Mouse (Mus musculus) forebrain, embryonic 14.5 days (tissue): ENCODE measurements around the gene 2700097O09Rik. TPM values are rescaled to one million over a fixed set of nuclear protein-coding genes. Genes with fewer than 3 reads are reported as not detected.

ENCODE experiments used
- ATAC-seq: fragments of 200-750 bp; cut with Nextera tagmentation; 2 replicates; pipeline ENCODE4 v1.8.0; 2017; ENCODE audit warnings: mild to moderate bottlenecking, moderate library complexity
- DNase-seq: peaks from one replicate; pipeline ENCODE4 v3.0.0-alpha.2; 2015; ENCODE audit warnings: low spot score
- H3K27ac ChIP-seq: fragments of 300-500 bp; sonication (generic); 2 replicates; pipeline ENCODE4 v1.5.1; 2014; ENCODE audit warnings: low read depth, mild to moderate bottlenecking, control low read depth, low read length, moderate library complexity
- H3K27me3 ChIP-seq: fragments of 300-500 bp; sonication (generic); replicated peaks from 2 replicates; pipeline ENCODE4 v1.6.1; 2014; ENCODE audit warnings: low read length, control low read depth, mixed read lengths; ENCODE audit not compliant: control insufficient read depth, insufficient read depth
- H3K36me3 ChIP-seq: fragments of 300-500 bp; sonication (generic); 2 replicates; pipeline ENCODE4 v1.6.1; 2014; ENCODE audit warnings: low read length, control low read depth; ENCODE audit not compliant: control insufficient read depth, insufficient read depth
- H3K4me1 ChIP-seq: fragments of 300-500 bp; sonication (generic); 2 replicates; pipeline ENCODE4 v1.6.1; 2014; ENCODE audit warnings: antibody characterized with exemption, low read length, control low read depth; ENCODE audit not compliant: control insufficient read depth, insufficient read depth
- H3K4me2 ChIP-seq: fragments of 300-500 bp; sonication (generic); 2 replicates; pipeline ENCODE4 v1.6.1; 2014; ENCODE audit warnings: mild to moderate bottlenecking, control low read depth, low read length
- H3K4me3 ChIP-seq: fragments of 300-500 bp; sonication (generic); 2 replicates; pipeline ENCODE4 v1.5.1; 2014; ENCODE audit warnings: low read depth, low read length, control low read depth
- H3K9ac ChIP-seq: fragments of 300-500 bp; sonication (generic); 2 replicates; pipeline ENCODE4 v1.6.1; 2014; ENCODE audit warnings: mild to moderate bottlenecking, low read length, control low read depth, moderate library complexity
- H3K9me3 ChIP-seq: fragments of 300-500 bp; sonication (generic); replicated peaks from 2 replicates; pipeline ENCODE4 v1.6.1; 2016; ENCODE audit warnings: low read length, control low read depth, mixed read lengths; ENCODE audit not compliant: control insufficient read depth
- WGBS: fragments of 180-500 bp; shearing (Covaris S2); extraction: QIAGEN DNeasy Blood & Tissue Kit; methylation state at CpG from one replicate; pipeline ENCODE4 v1.1.7; 2014; 5-methylcytosine and 5-hydroxymethylcytosine counted together
- polyA plus RNA-seq: library from polyadenylated mRNA; unstranded; fragments of >200 nt; fragmentation: Nextera tagmentation; extraction: Ambion mirVana; gene quantifications from 2 replicates; pipeline ENCODE4 v1.2.1, GENCODE M21; 2014

2700097O09Rik gene
- polyA plus RNA-seq, 1 experiment from 2014 or later: 36.0 TPM

DNA sequence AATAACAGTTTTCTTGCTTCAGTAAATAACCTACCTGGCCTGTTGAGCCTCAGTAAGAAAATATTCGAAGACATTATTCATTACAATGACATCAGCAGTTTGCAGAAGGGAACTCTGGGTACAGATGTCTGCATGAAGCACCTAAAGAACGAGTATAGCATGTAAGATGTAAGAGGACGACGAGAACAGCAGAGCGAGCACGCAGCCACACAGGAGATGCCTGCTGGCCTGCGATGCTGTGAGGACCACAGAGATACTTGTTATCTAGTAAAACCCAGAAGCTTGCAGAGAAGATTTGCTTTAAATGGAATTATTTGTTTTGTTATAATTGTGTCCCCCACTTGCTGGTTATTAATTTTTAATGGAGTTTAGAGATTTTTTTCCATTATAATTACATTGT is 26.6 kb downstream of the 2700097O09Rik start:
- Histone ChIP-seq H3K36me3 (peaks cover 13% of the 10 kb centered on the region), H3K9ac (no peak overlapping the region), H3K4me3 (no peak overlapping the region), H3K27me3 (no peaks in the 10 kb centered on the region), H3K4me2 (no peak overlapping the region), H3K4me1 (no peaks in the 10 kb centered on the region), H3K27ac (no peak overlapping the region), H3K9me3 (no peaks in the 10 kb centered on the region)
- DNase-seq (no peak), ATAC-seq (no peak)
- WGBS: 94% methylated on average over 7 of the region's 7 CpGs

DNA sequence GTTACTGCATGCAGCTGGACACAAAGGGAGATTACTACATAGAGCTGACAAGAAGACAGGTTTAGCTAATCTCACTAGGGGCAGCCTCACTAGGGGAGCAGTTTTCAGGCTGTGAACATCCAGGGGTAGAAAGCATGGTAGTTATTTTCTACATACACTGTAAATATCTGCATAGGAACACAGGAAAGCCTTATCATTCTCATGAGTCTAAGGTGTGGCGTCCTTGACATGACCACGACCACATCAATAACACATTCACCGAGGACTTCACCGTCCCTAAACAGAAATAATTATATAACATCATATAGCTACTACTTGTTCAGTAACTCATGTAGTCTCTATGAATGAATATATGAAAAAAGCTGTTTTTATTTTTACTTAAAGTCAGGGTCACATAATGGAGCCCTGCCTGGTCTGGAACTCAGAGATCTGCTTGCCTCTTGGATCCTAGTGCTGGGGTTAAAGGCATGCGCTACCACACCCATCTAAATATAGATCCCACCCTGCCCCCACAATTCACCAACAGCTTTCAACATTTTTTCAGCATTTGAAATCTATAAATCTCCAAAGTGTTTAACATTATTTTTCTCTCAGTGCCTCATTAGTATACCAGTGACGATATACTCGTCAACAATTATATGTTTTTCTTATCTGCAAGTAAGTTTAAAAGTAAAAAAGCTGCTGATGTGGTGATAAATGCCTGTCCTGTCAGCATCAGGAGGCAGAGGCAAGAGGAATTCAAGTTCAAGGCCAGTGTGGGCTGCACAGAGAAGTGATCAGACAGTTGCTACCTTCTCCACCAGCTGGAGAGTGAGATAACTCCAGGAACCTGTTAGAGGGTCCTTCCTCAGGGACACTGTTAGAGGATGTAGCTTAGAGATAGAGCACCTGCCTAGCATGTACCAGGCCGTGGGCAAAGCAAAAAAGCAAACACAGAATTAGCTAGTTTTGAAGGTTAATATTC is 28.4 kb downstream of the 2700097O09Rik start:
- Histone ChIP-seq H3K9ac (no peak overlapping the region), H3K4me2 (no peak overlapping the region), H3K9me3 (no peaks in the 10 kb centered on the region), H3K36me3 (peaks cover 15% of the 10 kb centered on the region), H3K27me3 (no peaks in the 10 kb centered on the region), H3K27ac (no peak overlapping the region), H3K4me1 (no peaks in the 10 kb centered on the region), H3K4me3 (no peak overlapping the region)
- ATAC-seq (no peak), DNase-seq (no peak)
- 95% methylated on average over 8 of the region's 8 CpGs for WGBS

DNA sequence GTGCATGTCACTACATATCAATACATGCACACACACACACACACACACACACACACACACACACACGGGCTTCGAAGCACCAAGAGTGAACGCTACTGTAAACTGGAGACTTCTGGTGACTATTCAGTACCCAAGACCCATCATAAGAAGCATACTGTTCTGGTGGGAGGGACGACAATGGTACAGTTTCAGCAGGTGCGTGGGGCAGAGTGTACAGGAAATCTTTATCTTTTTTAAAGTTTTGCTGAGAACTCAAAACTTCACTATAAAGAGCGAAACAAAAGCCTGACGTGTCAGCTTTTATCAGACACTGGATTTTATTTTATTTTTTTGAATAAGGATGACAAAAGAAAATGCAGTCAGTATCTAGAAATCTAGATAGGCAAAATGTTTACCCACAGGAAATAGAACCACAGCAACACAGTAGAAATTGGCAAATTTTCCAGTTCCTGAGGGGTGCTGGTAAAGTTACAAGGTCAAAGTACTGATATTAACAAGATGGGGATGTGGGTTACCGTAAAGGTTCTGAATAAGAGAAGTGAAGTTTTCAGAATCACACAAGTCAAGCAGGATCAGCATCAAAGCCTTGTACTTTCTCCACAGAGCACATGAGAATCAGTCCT is 30.1 kb downstream of the 2700097O09Rik start:
- Histone ChIP-seq H3K4me1 (no peaks in the 10 kb centered on the region), H3K9ac (no peak overlapping the region), H3K9me3 (no peaks in the 10 kb centered on the region), H3K27ac (no peak overlapping the region), H3K4me3 (no peak overlapping the region), H3K4me2 (no peak overlapping the region), H3K27me3 (no peaks in the 10 kb centered on the region), H3K36me3 (peaks cover 18% of the 10 kb centered on the region; the same call in 1 of the 2 replicates)
- no peak for ATAC-seq
- no peak for DNase-seq
- 92% methylated on average over 8 of the region's 8 CpGs for WGBS

DNA sequence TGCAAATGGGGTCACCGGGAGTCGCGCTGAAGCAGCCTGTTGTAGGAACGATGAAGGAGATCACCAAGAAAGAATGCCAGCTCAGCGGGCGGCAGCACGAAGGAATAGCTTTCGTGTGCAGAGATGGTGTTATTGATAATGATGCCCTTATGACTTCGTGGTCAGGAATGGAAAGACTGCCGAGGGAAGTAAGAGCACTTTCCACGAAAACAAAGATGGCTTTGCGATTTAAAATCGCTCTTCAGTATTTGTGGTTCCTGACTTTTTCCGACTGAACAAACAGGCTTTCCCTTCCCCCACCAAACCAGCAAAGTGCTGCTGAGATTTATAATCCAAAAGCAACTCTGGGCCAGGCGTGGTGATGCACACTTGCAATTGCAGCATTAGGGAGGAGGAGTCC is 38.9 kb downstream of the 2700097O09Rik start:
- Histone ChIP-seq H3K4me1 (no peaks in the 10 kb centered on the region), H3K9ac (no peak overlapping the region), H3K9me3 (no peaks in the 10 kb centered on the region), H3K4me3 (no peak overlapping the region), H3K4me2 (no peak overlapping the region), H3K36me3 (0 out of 2 replicates have a peak, but pooled peaks cover under 1% of the 10 kb centered on the region), H3K27ac (no peak overlapping the region), H3K27me3 (no peaks in the 10 kb centered on the region)
- 87% methylated on average over 15 of the region's 15 CpGs for WGBS
- no peak for DNase-seq
- no peak for ATAC-seq

DNA sequence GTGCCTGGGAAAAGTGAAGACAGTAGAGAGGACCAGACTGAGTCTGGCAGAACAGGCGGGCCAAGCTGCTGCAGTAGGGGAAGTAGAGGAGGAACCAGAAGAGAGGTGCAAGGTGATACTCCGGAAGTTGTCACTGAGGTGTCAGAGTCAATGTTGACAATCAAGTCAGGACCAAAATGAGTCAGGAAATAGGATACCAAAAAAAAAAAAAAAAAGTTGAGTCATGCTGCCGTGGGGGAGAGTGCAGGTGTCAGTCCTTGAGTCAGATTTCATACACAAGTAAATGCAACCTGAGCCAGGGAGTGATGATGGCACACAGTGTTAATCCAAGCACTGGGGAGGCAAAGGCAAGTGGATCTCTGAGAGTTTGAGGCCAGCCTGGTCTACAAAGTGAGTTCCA is 52.8 kb downstream of the 2700097O09Rik start:
- Histone ChIP-seq H3K36me3 (no peaks in the 10 kb centered on the region), H3K9me3 (no peaks in the 10 kb centered on the region), H3K4me1 (no peaks in the 10 kb centered on the region), H3K9ac (no peak overlapping the region), H3K4me3 (no peak overlapping the region), H3K4me2 (no peak overlapping the region), H3K27ac (no peak overlapping the region), H3K27me3 (no peaks in the 10 kb centered on the region)
- whole genome bisulfite sequencing: 81% methylated on average over 3 of the region's 3 CpGs
- no peak for DNase-seq
- ATAC-seq: no peak

DNA sequence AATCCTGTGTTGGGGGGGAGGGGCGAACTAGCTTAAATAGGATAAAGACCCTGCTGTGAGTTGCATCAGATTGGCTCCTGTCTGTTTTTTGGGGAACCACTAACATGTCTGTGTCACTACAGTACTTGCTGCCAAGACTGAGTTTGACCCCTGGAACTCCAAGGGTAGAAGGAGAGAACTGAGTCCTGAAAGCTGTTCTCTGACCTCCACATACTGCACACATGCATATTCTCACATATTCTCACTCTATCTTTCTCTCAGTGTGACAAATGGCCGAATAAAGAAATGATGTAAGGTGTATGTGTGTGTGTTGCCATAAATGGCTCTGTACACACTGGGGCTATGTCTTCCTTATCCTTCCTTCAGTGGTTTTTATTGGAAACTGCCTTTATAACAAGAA is 56.6 kb downstream of the 2700097O09Rik start:
- H3K27me3 ChIP-seq: no peaks in the 10 kb centered on the region
- no peak overlapping the region for H3K4me2 ChIP-seq
- ATAC-seq: no peak
- 72% methylated on average over 2 of the region's 2 CpGs for WGBS
- H3K4me3 ChIP-seq: no peak overlapping the region
- no peak overlapping the region for H3K27ac ChIP-seq
- no peak overlapping the region for H3K9ac ChIP-seq
- H3K36me3 ChIP-seq: no peaks in the 10 kb centered on the region
- DNase-seq: no peak
- no peaks in the 10 kb centered on the region for H3K9me3 ChIP-seq
- no peaks in the 10 kb centered on the region for H3K4me1 ChIP-seq

DNA sequence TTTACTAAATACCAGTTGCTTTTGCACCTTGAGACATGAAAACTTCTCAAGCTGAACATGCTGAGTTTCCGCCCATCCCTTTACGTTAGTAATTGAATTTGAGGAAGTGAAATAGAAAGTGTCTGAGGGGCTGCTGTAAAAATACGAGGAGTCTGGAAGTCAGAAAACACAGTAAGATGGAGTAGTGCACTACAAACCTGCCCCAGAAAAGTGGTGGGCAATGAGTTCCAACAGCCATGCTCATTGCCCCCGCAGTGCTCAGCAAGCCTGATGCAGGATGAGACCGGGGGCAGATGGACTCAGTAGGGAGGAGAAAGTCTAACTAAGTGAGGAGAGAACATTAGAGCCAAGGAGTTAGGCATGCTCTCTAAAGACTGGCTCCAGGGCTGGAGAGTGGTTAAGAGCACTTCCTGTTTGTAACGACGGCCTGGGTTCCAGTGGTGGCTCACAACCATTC is 60.5 kb downstream of the 2700097O09Rik start:
- WGBS: 90% methylated on average over 7 of the region's 7 CpGs
- no peaks in the 10 kb centered on the region for H3K27me3 ChIP-seq
- H3K9ac ChIP-seq: no peak overlapping the region
- H3K4me3 ChIP-seq: no peak overlapping the region
- ATAC-seq: no peak
- no peaks in the 10 kb centered on the region for H3K4me1 ChIP-seq
- no peak for DNase-seq
- H3K36me3 ChIP-seq: no peaks in the 10 kb centered on the region
- no peaks in the 10 kb centered on the region for H3K9me3 ChIP-seq
- H3K4me2 ChIP-seq: no peak overlapping the region
- H3K27ac ChIP-seq: no peak overlapping the region

DNA sequence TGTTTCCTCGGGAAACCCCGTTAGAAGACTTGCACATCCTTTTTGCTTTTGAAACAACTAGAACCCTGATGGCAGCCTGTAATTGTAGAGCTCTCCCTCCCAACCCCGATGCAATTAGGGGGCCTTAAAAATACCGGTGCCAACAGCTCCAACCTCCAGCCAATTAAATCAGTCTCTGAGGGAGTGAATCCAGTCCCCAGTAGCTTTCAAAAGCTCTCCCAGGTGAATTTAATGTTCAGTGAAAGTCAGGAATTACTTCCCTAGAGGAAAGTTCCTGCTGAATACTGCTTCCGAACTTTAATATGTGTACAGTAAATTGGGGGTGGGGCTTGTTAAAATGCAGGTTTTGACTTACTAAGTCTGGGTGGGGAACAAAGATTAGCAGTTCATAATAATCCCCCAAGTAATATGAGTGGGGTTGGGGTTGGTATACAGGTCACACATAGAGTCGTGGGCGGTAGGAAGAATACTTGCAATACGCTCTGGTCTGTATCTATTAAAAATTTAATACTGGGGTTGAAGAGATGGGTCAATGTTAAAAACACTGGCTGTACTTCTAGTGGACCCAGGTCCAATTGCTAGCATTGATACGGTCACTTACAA is 62.7 kb downstream of the 2700097O09Rik start:
- DNase-seq (peak; percentile 33), ATAC-seq (no peak)
- WGBS: 48% methylated on average over 9 of the region's 9 CpGs
- H3K27ac ChIP-seq: no peak overlapping the region
- no peaks in the 10 kb centered on the region for H3K9me3 ChIP-seq
- H3K4me3 ChIP-seq: no peak overlapping the region
- no peak overlapping the region for H3K9ac ChIP-seq
- no peak overlapping the region for H3K4me2 ChIP-seq
- H3K36me3 ChIP-seq: no peaks in the 10 kb centered on the region
- H3K27me3 ChIP-seq: no peaks in the 10 kb centered on the region
- no peaks in the 10 kb centered on the region for H3K4me1 ChIP-seq
